Mouse (Mus musculus) thymus, adult 2 months (tissue): ENCODE measurements around the gene Ccdc88c.

Experiments used
- CTCF ChIP-seq: fragments of 200-500 bp; IDR thresholded peaks from 2 replicates; pipeline ENCODE4 v1.5.1; 2012; ENCODE audit warnings: mild to moderate bottlenecking, control low read depth, low read length, moderate library complexity, borderline replicate concordance; ENCODE audit not compliant: control insufficient read depth, poor library complexity, insufficient read depth; ENCODE audit errors: extremely low read depth
- POLR2A ChIP-seq: fragments of 200-500 bp; IDR thresholded peaks from 2 replicates; pipeline ENCODE4 v1.6.1; 2012; ENCODE audit warnings: mild to moderate bottlenecking, low read length, control low read depth, moderate library complexity; ENCODE audit not compliant: control insufficient read depth, poor library complexity, insufficient read depth; ENCODE audit errors: extremely low read depth

- no peak for TF ChIP-seq POLR2A
- TF ChIP-seq CTCF = no peak
Measured at GRCm38 (mm10) chr12:101039956-101040355, 11.1 kb upstream of the Ccdc88c start.
